Mouse (Mus musculus) heart, embryonic 14.5 days (tissue): Measurements from ENCODE around the gene Abracl. TPM values are rescaled to one million over a fixed set of nuclear protein-coding genes. Genes with fewer than 3 reads are reported as not detected.
A peak's percentile ranks its signal among the peaks of the same experiment; 100 is the strongest.

Experiments
- ATAC-seq: fragments of 200-750 bp; cut with Nextera tagmentation; 2 replicates; pipeline ENCODE4 v1.8.0; 2017; ENCODE audit warnings: low read depth, moderate TSS enrichment; ENCODE audit not compliant: insufficient number of reproducible peaks, insufficient read depth, low FRiP score
- H3K27ac ChIP-seq, 2 experiments: fragments of 200-500 bp in 1 of 2; fragments of 300-500 bp in 1 of 2; sonication (generic) in 1 of 2; replicated peaks in 1 of 2; 2 replicates each; pipeline ENCODE4 v1.5.1; 2012 to 2014; ENCODE audit warnings: low read depth in 2 of 2, low read length in 2 of 2, control low read depth in 1 of 2, mild to moderate bottlenecking in 1 of 2, mixed read lengths in 1 of 2; ENCODE audit not compliant: control insufficient read depth in 1 of 2, insufficient read depth in 1 of 2
- H3K27me3 ChIP-seq: fragments of 300-500 bp; sonication (generic); 2 replicates; pipeline ENCODE4 v1.6.1; 2014; ENCODE audit warnings: mild to moderate bottlenecking, low read length, control low read depth; ENCODE audit not compliant: control insufficient read depth, insufficient read depth
- H3K36me3 ChIP-seq: fragments of 300-500 bp; sonication (generic); 2 replicates; pipeline ENCODE4 v1.6.1; 2014; ENCODE audit warnings: mild to moderate bottlenecking, control low read depth, low read length, mixed read lengths; ENCODE audit not compliant: control insufficient read depth, insufficient read depth
- H3K4me1 ChIP-seq, 2 experiments: fragments of 200-500 bp in 1 of 2; fragments of 300-500 bp in 1 of 2; sonication (generic) in 1 of 2; 2 replicates each; pipeline ENCODE4 v1.6.1; 2012 to 2014; ENCODE audit warnings: low read length in 2 of 2, control low read depth in 1 of 2, mixed read lengths in 1 of 2; ENCODE audit not compliant: control insufficient read depth in 2 of 2, insufficient read depth in 2 of 2
- H3K4me2 ChIP-seq: fragments of 300-500 bp; sonication (generic); 2 replicates; pipeline ENCODE4 v1.6.1; 2014; ENCODE audit warnings: mild to moderate bottlenecking, low read length
- H3K4me3 ChIP-seq, 2 experiments: fragments of 200-500 bp in 1 of 2; fragments of 300-500 bp in 1 of 2; sonication (generic) in 1 of 2; 2 replicates each; pipeline ENCODE4 v1.5.1; 2012 to 2014; ENCODE audit warnings: low read length in 2 of 2, mild to moderate bottlenecking in 2 of 2, control low read depth in 1 of 2, low read depth in 1 of 2, moderate library complexity in 1 of 2; ENCODE audit not compliant: control insufficient read depth in 1 of 2, insufficient read depth in 1 of 2
- H3K9ac ChIP-seq: fragments of 300-500 bp; sonication (generic); 2 replicates; pipeline ENCODE4 v1.6.1; 2014; ENCODE audit warnings: mild to moderate bottlenecking, low read length
- H3K9me3 ChIP-seq: fragments of 300-500 bp; sonication (generic); 2 replicates; pipeline ENCODE4 v1.6.1; 2016; ENCODE audit warnings: low read length, control low read depth; ENCODE audit not compliant: control insufficient read depth
- WGBS: fragments of 180-500 bp; shearing (Covaris S2); extraction: QIAGEN DNeasy Blood & Tissue Kit; methylation state at CpG from one replicate; pipeline ENCODE4 v1.1.7; 2014; 5-methylcytosine and 5-hydroxymethylcytosine counted together
- polyA plus RNA-seq: library from polyadenylated mRNA; unstranded; fragments of >200 nt; fragmentation: Nextera tagmentation; extraction: Ambion mirVana; gene quantifications from 2 replicates; pipeline ENCODE4 v1.2.1, GENCODE M21; 2014

Abracl gene
- 182 and 186 TPM in 2 replicates for polyA plus RNA-seq

DNA sequence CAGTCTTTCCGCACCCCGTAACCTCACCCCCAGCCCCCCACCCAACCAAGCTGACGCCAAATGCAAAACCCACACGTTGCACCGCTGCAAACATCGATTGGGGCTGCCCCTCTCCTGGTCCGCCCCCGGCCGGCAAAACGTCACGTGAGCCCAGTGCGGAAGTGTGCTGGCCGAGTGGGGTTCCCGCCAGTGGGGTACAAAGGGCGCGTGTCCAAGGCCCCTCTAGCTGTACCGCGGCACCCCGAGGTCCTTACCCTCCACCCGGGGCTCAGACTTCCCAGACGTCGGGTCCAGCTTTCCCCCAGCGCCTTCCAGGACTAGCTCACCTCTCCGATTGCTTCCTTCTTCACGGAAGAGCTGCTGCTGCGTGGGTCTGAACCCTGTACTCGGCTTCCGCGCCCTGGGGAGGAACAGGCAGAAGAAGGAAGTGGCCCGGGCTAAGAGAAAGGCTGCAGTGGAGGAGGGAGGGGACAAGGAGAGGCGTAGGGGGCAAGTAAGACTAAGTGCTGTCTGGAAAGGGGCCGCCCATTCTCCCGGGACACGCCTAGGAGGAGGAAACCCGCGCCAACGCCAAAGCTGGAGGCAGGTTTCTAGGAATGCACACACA lies at the start of gene Abracl:
Gene Abracl, minus strand, starts transcription at position 548 of the 607 bp plus-strand sequence.
- peak; percentile 91 for ATAC-seq
- Histone ChIP-seq H3K4me2 (peak within 1 kb of the TSS; percentile 75), H3K9me3 (no peaks in the 10 kb centered on the region), H3K9ac (peak within 1 kb of the TSS; percentile 95), H3K4me1 (0 out of 4 replicates have a peak, but pooled peaks cover 0 to 5% of the 10 kb centered on the region in 2 experiments), H3K27me3 (no peaks in the 10 kb centered on the region), H3K4me3 (peak within 1 kb of the TSS; percentile 77 to 82), H3K36me3 (peaks cover 10% of the 10 kb centered on the region), H3K27ac (peak within 1 kb of the TSS; percentile 94 to 99)
- under 1% methylated on average over 37 of the region's 37 CpGs for WGBS

DNA sequence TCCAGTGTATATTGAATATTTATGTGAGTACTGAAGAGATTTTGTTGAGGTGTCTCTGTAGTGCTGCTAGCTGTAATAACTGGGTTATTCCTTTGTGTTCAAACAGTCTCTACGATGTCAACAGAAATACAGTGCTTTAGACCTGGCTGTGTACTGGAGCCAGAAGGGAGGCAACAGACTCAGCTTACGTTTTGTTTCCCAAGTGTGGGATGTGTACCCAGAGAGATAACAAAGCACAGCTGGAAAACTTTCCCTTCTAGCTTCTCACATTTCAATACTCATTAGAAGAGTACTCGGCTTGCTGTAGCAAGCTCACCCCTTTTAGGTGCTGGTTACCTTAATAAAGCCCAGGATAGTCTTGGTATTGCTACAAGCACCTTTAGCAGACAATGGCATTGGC lies 49.8 kb upstream of the Abracl start:
- H3K4me2 ChIP-seq: no peak overlapping the region
- no peak for ATAC-seq
- H3K4me3 ChIP-seq: no peak overlapping the region
- no peaks in the 10 kb centered on the region for H3K36me3 ChIP-seq
- no peak overlapping the region for H3K27ac ChIP-seq
- H3K27me3 ChIP-seq: no peaks in the 10 kb centered on the region
- H3K9ac ChIP-seq: no peak overlapping the region
- H3K9me3 ChIP-seq: no peaks in the 10 kb centered on the region
- WGBS: 51% methylated on average over 3 of the region's 3 CpGs
- peaks cover 13 to 61% of the 10 kb centered on the region in 2 experiments for H3K4me1 ChIP-seq

- no peaks in the 10 kb centered on the region for H3K36me3 ChIP-seq
Measured at GRCm38 (mm10) chr10:18070616-18071015, 47.5 kb upstream of the Abracl start.

DNA sequence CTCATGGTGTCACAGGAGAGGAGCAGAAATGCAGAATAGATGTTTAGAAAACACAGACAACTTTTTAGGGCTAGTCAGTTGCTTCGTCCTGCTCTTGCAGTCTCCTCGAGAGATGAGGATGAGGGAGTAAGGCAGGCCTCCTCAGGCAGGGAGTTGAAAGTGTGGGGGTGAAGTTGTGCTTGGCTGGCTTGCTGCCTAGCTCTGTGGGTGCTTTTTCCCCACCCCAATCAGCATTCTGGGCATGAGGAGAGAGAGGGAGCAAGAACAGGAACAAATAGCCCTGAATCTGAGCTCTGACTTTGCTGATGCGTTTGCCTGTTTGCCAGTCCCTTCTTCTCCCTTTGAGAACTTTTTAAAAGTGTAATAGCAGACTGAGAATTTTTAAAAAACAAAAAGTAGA lies 47.1 kb upstream of the Abracl start:
- no peaks in the 10 kb centered on the region for H3K9me3 ChIP-seq
- no peaks in the 10 kb centered on the region for H3K27me3 ChIP-seq
- 55% methylated on average over 3 of the region's 3 CpGs for WGBS
- H3K4me2 ChIP-seq: no peak overlapping the region
- peak overlapping the region in 1 of 2 experiments; percentile 31; a peak in 2 of 4 replicates for H3K27ac ChIP-seq
- ATAC-seq: no peak
- no peak overlapping the region for H3K4me3 ChIP-seq
- H3K4me1 ChIP-seq: peaks cover 21 to 71% of the 10 kb centered on the region in 2 experiments
- H3K9ac ChIP-seq: no peak overlapping the region
- H3K36me3 ChIP-seq: no peaks in the 10 kb centered on the region

More at GRCm38 (mm10) chr10:18070616-18071015, 47.5 kb upstream of the Abracl start:
- Histone ChIP-seq H3K27ac (peak overlapping the region in 1 of 2 experiments; percentile 31; a peak in 2 of 4 replicates), H3K4me3 (no peak overlapping the region), H3K4me1 (peaks cover 21 to 74% of the 10 kb centered on the region in 2 experiments), H3K4me2 (no peak overlapping the region), H3K9me3 (no peaks in the 10 kb centered on the region), H3K9ac (no peak overlapping the region), H3K27me3 (no peaks in the 10 kb centered on the region)
- ATAC-seq: no peak
- 80% methylated on average over 2 of the region's 2 CpGs for WGBS

DNA sequence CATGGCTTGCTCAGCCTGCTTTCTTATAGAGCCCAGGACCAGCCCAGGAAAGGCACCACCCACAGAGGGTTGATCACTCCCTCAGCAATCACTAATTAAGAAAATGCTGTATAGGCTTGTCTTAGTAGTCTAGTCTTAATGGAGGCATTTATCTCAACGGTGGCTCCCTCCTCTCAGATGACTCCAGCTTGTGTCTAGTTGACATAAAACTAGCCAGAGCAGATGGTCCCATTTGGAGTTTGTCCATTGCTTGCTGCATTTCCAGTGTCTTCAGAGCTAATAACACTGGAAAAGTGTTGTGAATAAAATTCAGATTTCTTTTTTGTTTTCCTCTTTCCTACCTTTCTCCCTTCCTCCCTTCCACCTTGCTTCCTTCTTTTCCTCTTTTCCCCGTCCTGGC lies 46.5 kb upstream of the Abracl start:
- Histone ChIP-seq H3K36me3 (no peaks in the 10 kb centered on the region), H3K4me1 (peaks cover 21 to 66% of the 10 kb centered on the region in 2 experiments), H3K9ac (no peak overlapping the region), H3K9me3 (no peaks in the 10 kb centered on the region), H3K27me3 (no peaks in the 10 kb centered on the region), H3K4me3 (no peak overlapping the region), H3K4me2 (no peak overlapping the region), H3K27ac (no peak overlapping the region)
- WGBS: 83% methylated on average over 2 of the region's 2 CpGs
- no peak for ATAC-seq

GRCm38 (mm10) chr10:18068880-18069279 lies 45.8 kb upstream of the Abracl start:
- Histone ChIP-seq H3K4me1 (peaks cover 21 to 63% of the 10 kb centered on the region in 2 experiments), H3K9ac (no peak overlapping the region), H3K27me3 (no peaks in the 10 kb centered on the region), H3K27ac (no peak overlapping the region), H3K9me3 (no peaks in the 10 kb centered on the region), H3K36me3 (no peaks in the 10 kb centered on the region), H3K4me3 (no peak overlapping the region), H3K4me2 (no peak overlapping the region)
- no peak for ATAC-seq
- WGBS: 61% methylated on average over 2 of the region's 2 CpGs

DNA sequence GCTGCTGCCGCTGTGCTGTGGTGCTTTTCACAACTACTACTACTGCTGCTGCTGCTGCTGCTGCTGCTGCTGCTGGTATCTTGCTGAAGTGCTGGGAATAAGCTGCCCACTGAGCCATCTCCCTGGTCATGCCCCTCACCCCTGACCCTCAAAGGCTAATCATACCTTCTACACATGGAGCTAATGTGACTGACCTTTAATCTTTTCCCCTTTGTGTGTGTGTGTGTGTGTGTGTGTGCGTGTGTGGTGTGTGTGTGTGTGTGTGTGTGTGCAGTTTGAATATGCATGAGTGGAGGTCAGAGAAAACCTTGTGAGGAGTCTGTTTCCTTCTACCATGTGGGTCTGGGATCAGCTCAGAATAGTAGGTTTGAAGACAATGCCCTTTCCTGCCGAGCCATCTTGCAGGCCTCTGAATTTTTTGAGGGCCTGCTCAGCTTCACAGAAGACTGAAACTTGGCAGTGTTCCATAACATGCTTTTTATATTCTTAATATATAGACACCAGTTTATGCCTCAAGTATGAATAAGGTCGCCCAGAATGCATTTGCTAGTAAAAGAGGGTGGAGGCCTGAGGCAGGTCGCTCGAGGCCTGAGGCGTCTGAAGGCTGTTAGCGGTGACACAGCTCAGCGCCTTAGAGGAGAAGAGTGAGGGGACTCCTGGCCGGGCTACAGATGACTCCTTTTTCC lies 44.8 kb upstream of the Abracl start:
- Histone ChIP-seq H3K36me3 (no peaks in the 10 kb centered on the region), H3K4me2 (0 out of 2 replicates have a peak overlapping the region, but pooled peaks have one; percentile 11)

More for the DNA sequence above, 44.8 kb upstream of the Abracl start:
- H3K9ac ChIP-seq: peak overlapping the region; percentile 57
- 41% methylated on average over 10 of the region's 10 CpGs for WGBS
- ATAC-seq: no peak
- H3K27me3 ChIP-seq: no peaks in the 10 kb centered on the region
- H3K4me1 ChIP-seq: peaks cover 21 to 58% of the 10 kb centered on the region in 2 experiments
- H3K4me3 ChIP-seq: no peak overlapping the region
- H3K27ac ChIP-seq: peak overlapping the region; percentile 76 to 83
- H3K9me3 ChIP-seq: no peaks in the 10 kb centered on the region
